Mouse (Mus musculus) midbrain, embryonic 11.5 days (tissue): Measurements from ENCODE around the gene Hoxb6. TPM values are rescaled to one million over a fixed set of nuclear protein-coding genes. Genes with fewer than 3 reads are reported as not detected.

Source experiments
- ATAC-seq: fragments of 200-750 bp; cut with Nextera tagmentation; 2 replicates; pipeline ENCODE4 v1.8.0; 2017; ENCODE audit warnings: moderate TSS enrichment, moderate library complexity; ENCODE audit not compliant: low FRiP score
- DNase-seq: peaks from one replicate; pipeline ENCODE4 v3.0.0; 2015; ENCODE audit warnings: low spot score; ENCODE audit errors: missing footprints
- H3K27ac ChIP-seq: fragments of 300-500 bp; sonication (generic); 2 replicates; pipeline ENCODE4 v1.5.1; 2014; ENCODE audit warnings: low read depth, low read length
- H3K27me3 ChIP-seq: fragments of 300-500 bp; sonication (generic); 2 replicates; pipeline ENCODE4 v1.6.1; 2014; ENCODE audit warnings: mild to moderate bottlenecking, low read length, moderate library complexity, mixed read lengths; ENCODE audit not compliant: control insufficient read depth, insufficient read depth
- H3K36me3 ChIP-seq: fragments of 300-500 bp; sonication (generic); 2 replicates; pipeline ENCODE4 v1.6.1; 2014; ENCODE audit warnings: mild to moderate bottlenecking, low read length, moderate library complexity, mixed read lengths; ENCODE audit not compliant: control insufficient read depth, insufficient read depth
- H3K4me1 ChIP-seq: fragments of 300-500 bp; sonication (generic); 2 replicates; pipeline ENCODE4 v1.6.1; 2014; ENCODE audit warnings: low read length; ENCODE audit not compliant: control insufficient read depth, insufficient read depth
- H3K4me2 ChIP-seq: fragments of 300-500 bp; sonication (generic); 2 replicates; pipeline ENCODE4 v1.6.1; 2014; ENCODE audit warnings: mild to moderate bottlenecking, moderate library complexity
- H3K4me3 ChIP-seq: fragments of 300-500 bp; sonication (generic); 2 replicates; pipeline ENCODE4 v1.5.1; 2014; ENCODE audit warnings: low read depth, low read length
- H3K9ac ChIP-seq: fragments of 300-500 bp; sonication (generic); 2 replicates; pipeline ENCODE4 v1.6.1; 2014; ENCODE audit warnings: low read length
- H3K9me3 ChIP-seq: fragments of 300-500 bp; sonication (generic); 2 replicates; pipeline ENCODE4 v1.6.1; 2016; ENCODE audit warnings: low read length; ENCODE audit not compliant: control insufficient read depth
- WGBS: fragments of 180-500 bp; shearing (Covaris S2); extraction: QIAGEN DNeasy Blood & Tissue Kit; methylation state at CpG from one replicate; pipeline ENCODE4 v1.1.7; 2014; 5-methylcytosine and 5-hydroxymethylcytosine counted together
- polyA plus RNA-seq: library from polyadenylated mRNA; unstranded; fragments of >200 nt; fragmentation: Nextera tagmentation; extraction: Ambion mirVana; gene quantifications from 2 replicates; pipeline ENCODE4 v1.2.1, GENCODE M21; 2014

The Hoxb6 gene
- polyA plus RNA-seq, 1 experiment from 2014 or later: not detected

DNA sequence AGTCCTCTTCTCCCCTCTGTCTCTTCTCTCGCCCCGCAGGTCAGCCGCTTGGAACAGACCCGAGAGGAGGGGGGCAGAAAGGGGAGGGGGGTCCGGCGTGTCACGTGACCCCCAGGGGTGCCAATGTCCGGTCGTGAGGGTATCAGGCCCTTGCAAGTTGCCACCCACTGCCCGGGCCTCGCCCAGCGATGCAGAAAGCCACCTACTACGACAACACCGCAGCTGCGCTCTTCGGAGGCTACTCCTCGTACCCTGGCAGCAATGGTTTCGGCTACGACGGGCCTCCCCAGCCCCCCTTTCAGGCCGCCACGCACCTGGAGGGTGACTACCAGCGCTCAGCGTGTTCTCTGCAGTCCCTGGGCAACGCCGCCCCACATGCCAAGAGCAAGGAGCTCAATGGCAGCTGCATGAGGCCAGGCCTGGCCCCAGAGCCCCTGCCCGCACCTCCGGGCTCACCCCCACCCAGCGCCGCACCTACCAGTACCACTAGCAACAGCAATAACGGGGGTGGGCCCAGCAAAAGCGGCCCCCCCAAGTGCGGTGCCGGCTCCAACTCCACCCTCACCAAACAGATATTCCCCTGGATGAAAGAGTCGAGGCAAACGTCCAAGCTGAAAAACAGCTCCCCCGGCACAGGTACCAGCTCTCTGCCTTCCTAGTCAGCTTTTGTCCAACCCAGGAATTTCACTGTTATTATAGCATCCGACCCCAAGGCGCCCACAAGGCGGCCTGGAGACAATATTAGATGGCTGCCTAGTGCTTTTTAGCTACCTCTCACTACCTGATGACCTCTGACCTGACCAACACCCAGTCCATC, 52.0 kb downstream of the Hoxb6 start:
- WGBS: 1% methylated on average over 40 of the region's 40 CpGs
- H3K36me3 ChIP-seq: no peaks in the 10 kb centered on the region
- DNase-seq: peak; percentile 93
- no peak overlapping the region for H3K27ac ChIP-seq
- no peak overlapping the region for H3K4me3 ChIP-seq
- H3K9ac ChIP-seq: no peak overlapping the region
- no peaks in the 10 kb centered on the region for H3K9me3 ChIP-seq
- H3K27me3 ChIP-seq: peaks cover 97% of the 10 kb centered on the region
- no peak overlapping the region for H3K4me2 ChIP-seq
- no peak for ATAC-seq
- no peaks in the 10 kb centered on the region for H3K4me1 ChIP-seq

DNA sequence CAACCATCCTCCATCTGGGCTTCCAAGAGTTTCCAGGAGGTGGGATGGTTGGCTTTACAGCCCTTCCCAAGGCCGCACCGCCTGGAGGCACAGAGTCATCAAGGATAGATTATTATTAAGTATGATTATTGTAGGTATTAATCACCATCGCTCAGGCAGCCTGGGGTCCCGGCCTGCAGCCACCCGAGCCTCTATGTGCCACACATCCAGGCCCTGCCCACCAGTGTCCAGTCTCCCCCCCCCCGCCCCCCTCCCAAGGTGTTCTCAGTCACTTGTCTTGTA, 52.5 kb downstream of the Hoxb6 start:
- Histone ChIP-seq H3K4me2 (no peak overlapping the region), H3K36me3 (no peaks in the 10 kb centered on the region), H3K27ac (no peak overlapping the region), H3K4me3 (no peak overlapping the region), H3K27me3 (peaks cover 97% of the 10 kb centered on the region), H3K9me3 (no peaks in the 10 kb centered on the region), H3K4me1 (no peaks in the 10 kb centered on the region), H3K9ac (no peak overlapping the region)
- ATAC-seq (no peak), DNase-seq (no peak)
- WGBS: 6% methylated on average over 6 of the region's 6 CpGs

DNA sequence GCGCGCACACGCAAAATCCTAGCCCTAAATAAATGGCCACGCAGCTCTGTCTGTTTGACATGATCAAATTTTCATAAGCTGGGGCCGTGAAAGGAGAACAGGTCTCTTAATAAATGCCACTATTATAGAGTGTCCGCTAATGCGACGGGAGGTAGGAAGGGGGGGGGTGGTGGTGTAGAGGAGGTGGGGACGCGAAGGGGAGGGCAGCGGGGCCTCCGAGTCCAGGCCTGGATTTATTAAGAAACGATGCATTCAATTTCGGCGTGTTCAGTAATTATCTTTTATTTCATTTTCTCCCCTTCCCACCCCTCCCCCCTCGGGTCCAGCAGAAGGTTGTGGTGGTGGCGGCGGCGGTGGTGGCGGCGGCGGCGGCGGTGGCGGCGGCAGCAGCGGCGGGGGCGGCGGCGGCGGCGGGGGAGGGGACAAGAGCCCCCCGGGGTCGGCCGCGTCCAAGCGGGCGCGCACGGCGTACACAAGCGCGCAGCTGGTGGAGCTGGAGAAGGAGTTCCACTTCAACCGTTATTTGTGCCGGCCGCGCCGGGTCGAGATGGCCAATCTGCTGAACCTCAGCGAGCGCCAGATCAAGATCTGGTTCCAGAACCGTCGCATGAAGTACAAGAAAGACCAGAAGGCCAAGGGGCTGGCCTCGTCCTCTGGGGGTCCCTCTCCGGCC, 53.1 kb downstream of the Hoxb6 start:
- DNase-seq: peak; percentile 93
- H3K27ac ChIP-seq: no peak overlapping the region
- no peak overlapping the region for H3K4me2 ChIP-seq

DNA sequence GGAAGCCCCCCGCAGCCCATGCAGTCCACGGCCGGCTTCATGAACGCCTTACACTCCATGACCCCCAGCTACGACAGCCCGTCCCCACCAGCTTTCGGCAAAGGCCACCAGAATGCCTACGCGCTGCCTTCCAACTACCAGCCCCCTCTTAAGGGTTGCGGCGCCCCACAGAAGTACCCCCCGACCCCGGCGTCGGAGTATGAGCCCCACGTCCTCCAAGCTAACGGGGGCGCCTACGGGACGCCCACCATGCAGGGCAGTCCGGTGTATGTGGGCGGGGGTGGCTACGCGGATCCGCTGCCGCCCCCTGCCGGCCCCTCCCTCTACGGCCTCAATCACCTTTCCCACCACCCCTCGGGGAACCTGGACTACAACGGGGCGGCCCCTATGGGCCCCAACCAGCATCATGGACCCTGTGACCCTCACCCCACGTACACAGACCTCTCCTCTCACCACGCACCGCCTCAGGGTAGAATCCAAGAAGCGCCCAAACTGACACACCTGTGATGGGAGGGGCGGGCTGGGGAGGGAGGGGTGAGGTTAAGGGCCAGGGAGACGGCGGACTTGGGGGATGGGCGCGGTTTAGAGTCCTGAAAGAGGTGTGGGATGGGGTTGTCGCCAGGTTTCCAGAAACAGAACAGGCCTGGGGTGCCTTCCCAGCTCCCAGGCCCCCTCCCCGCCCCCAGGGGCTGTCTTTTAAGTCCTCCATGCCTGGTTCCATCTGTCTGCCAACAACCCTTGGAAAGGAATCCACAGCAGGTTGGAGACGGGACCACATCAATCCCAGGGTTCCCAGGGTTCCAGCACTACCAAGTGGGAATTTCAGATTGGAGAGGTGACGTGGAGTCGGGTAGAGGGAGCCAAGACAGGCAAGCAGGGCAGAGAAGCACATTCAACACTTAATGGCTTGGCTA, 53.9 kb downstream of the Hoxb6 start:
- Histone ChIP-seq H3K4me2 (no peak overlapping the region), H3K27ac (no peak overlapping the region), H3K36me3 (no peaks in the 10 kb centered on the region), H3K4me1 (no peaks in the 10 kb centered on the region), H3K9me3 (no peaks in the 10 kb centered on the region), H3K9ac (no peak overlapping the region), H3K27me3 (peaks cover 97% of the 10 kb centered on the region), H3K4me3 (no peak overlapping the region)
- DNase-seq (peak; percentile 92), ATAC-seq (no peak)
- WGBS: under 1% methylated on average over 36 of the region's 45 CpGs

More for the DNA sequence above, 53.1 kb downstream of the Hoxb6 start:
- WGBS: 1% methylated on average over 45 of the region's 56 CpGs
- no peak for ATAC-seq
- Histone ChIP-seq H3K9ac (no peak overlapping the region), H3K27me3 (peaks cover 97% of the 10 kb centered on the region), H3K4me3 (no peak overlapping the region), H3K4me1 (no peaks in the 10 kb centered on the region), H3K9me3 (no peaks in the 10 kb centered on the region), H3K36me3 (no peaks in the 10 kb centered on the region)

DNA sequence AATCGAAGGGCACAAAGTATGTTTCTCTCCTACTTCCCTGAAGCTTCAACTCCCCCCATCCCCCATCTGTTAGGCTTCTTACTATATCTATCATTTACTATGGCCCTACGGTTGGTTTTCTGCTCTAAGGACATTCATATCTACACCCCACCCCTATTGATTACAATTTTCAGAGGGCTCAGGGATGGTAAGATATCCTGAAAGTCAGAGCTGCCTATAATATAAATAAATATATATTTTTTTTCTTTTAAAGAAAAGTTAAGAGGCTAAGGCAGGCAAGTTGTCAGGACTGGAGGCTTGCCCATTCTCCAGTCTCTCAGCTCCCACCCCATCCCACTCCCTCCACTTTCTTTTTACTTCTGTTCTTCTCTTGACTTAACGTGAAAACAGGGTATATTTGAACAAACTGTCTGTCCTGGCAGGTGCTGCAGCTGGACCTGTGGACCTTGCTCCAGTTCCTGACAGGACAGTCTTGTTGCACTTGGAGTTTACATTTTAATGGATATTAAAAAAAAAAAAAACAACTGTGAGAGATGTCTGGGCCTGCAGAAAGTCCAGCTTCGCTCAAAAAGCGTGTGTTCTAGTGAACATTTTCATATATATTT, 54.7 kb downstream of the Hoxb6 start:
- DNase-seq (no peak), ATAC-seq (no peak)
- no peak overlapping the region for H3K4me3 ChIP-seq
- 11% methylated on average over 5 of the region's 5 CpGs for WGBS
- no peak overlapping the region for H3K9ac ChIP-seq
- no peak overlapping the region for H3K27ac ChIP-seq
- no peaks in the 10 kb centered on the region for H3K36me3 ChIP-seq
- H3K27me3 ChIP-seq: peaks cover 97% of the 10 kb centered on the region
- H3K4me1 ChIP-seq: no peaks in the 10 kb centered on the region
- H3K9me3 ChIP-seq: no peaks in the 10 kb centered on the region
- H3K4me2 ChIP-seq: no peak overlapping the region

DNA sequence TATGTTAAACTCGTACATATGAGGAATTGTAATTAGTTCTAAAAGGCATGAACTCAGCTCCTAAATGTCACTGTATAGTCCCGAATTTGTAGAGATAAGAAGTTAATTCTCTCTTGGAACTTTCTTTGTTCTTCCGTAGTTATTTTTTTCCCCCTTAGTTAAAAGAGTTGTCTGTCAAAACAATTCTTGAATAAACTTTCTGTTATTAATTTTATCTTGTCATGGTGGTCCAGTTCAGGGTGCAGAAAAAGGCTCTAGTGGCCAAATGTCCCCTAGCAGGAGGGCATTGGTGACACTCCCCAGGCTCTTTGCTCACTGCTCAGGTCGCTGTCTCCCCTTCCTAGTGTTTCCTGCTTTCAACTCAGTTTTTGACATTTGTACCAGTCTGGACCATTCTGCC, 55.4 kb downstream of the Hoxb6 start:
- DNase-seq: no peak
- no peak overlapping the region for H3K27ac ChIP-seq
- H3K4me3 ChIP-seq: no peak overlapping the region
- no peaks in the 10 kb centered on the region for H3K36me3 ChIP-seq
- ATAC-seq: no peak
- H3K9me3 ChIP-seq: no peaks in the 10 kb centered on the region
- no peak overlapping the region for H3K9ac ChIP-seq
- peaks cover 97% of the 10 kb centered on the region for H3K27me3 ChIP-seq
- 4% methylated on average over 4 of the region's 4 CpGs for WGBS
- no peaks in the 10 kb centered on the region for H3K4me1 ChIP-seq
- no peak overlapping the region for H3K4me2 ChIP-seq

DNA sequence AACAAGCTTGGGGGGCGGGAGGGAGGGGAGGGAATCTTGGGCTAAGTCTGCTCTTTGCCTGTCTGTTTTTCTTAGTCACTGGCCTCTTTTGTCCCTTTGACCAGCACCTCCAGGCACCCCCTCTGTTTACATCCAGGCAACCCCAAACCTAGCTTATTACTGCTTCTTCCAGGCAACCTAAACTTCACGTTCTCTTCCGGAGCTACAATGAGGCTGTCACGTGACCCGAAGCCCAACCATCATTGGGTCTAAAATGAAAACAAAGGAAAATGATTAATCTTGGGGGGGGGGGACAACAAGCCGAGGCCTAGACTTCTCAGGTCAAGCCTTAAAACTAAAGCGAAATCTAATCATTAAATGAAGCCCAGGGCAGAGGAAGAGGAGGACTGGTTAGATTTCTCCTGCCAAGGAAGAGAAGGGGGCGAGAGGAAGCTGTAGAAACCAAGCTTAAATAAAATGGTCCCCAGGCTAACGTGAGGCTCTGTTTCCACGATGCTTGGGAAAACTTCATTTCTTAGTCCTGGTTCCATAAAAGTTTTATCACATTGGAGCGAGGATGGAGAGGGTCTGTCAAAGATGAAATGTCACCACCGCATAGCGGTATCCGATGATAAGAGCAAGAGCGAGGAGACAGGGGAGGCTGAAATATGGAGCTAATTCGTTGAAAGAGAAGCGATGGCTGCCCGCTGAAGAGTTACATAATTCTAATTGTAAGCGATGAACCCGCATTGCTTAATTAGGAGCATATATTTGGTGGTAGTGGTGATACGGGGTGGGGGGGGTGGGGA, 56.1 kb downstream of the Hoxb6 start:
- ATAC-seq (no peak), DNase-seq (peak; percentile 94)
- H3K36me3 ChIP-seq: no peaks in the 10 kb centered on the region

DNA sequence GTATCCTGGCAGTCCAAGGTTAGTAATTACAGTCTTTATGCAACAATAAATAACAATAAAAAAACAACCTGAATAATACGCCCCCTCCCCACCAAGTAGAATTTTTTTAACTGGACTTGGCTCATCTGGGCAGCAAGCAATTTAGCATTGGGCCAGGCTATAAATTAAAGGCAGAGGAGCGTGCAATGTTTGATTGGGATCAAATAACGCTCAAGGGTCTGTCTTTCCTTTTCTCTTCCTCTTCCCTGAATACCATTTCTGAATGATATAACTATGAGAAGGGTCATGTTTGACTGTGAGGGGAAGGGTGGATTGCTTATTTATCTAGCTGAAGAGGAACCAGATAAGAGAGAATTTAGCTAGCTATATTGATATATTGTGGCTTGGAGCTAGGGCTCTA, 56.7 kb downstream of the Hoxb6 start:
- H3K9me3 ChIP-seq: no peaks in the 10 kb centered on the region
- 3% methylated on average over 3 of the region's 3 CpGs for WGBS
- no peaks in the 10 kb centered on the region for H3K36me3 ChIP-seq
- no peak overlapping the region for H3K4me3 ChIP-seq
- H3K27ac ChIP-seq: no peak overlapping the region
- ATAC-seq: no peak
- peaks cover 95% of the 10 kb centered on the region for H3K27me3 ChIP-seq
- DNase-seq: peak; percentile 86
- H3K9ac ChIP-seq: no peak overlapping the region
- no peak overlapping the region for H3K4me2 ChIP-seq
- H3K4me1 ChIP-seq: no peaks in the 10 kb centered on the region

More for the DNA sequence above, 56.1 kb downstream of the Hoxb6 start:
- WGBS: 4% methylated on average over 21 of the region's 21 CpGs
- H3K27me3 ChIP-seq: peaks cover 97% of the 10 kb centered on the region
- H3K9me3 ChIP-seq: no peaks in the 10 kb centered on the region
- H3K4me3 ChIP-seq: no peak overlapping the region
- no peak overlapping the region for H3K9ac ChIP-seq
- H3K4me1 ChIP-seq: no peaks in the 10 kb centered on the region
- no peak overlapping the region for H3K27ac ChIP-seq
- no peak overlapping the region for H3K4me2 ChIP-seq
